Mouse (Mus musculus) neural tube, embryonic 11.5 days (tissue): ENCODE results near the gene Lingo2. TPM values are rescaled to one million over a fixed set of nuclear protein-coding genes. Genes with fewer than 3 reads are reported as not detected.

ENCODE experiments used
- ATAC-seq: fragments of 200-750 bp; cut with Nextera tagmentation; 2 replicates; pipeline ENCODE4 v1.8.0; 2017; ENCODE audit warnings: moderate number of reproducible peaks, mild to moderate bottlenecking, moderate TSS enrichment, moderate library complexity; ENCODE audit not compliant: insufficient read depth, low FRiP score, low TSS enrichment
- DNase-seq: peaks from one replicate; pipeline ENCODE4 v3.0.0-alpha.2; 2015; ENCODE audit warnings: low spot score
- H3K27ac ChIP-seq: fragments of 300-500 bp; sonication (generic); 2 replicates; pipeline ENCODE4 v1.5.1; 2014; ENCODE audit warnings: low read depth, mild to moderate bottlenecking, low read length
- H3K27me3 ChIP-seq: fragments of 300-500 bp; sonication (generic); 2 replicates; pipeline ENCODE4 v1.6.1; 2014; ENCODE audit warnings: mild to moderate bottlenecking, low read length, mixed read lengths; ENCODE audit not compliant: control insufficient read depth, insufficient read depth
- H3K36me3 ChIP-seq: fragments of 300-500 bp; sonication (generic); 2 replicates; pipeline ENCODE4 v1.6.1; 2014; ENCODE audit warnings: mild to moderate bottlenecking, low read length, moderate library complexity, mixed read lengths; ENCODE audit not compliant: control insufficient read depth, insufficient read depth
- H3K4me1 ChIP-seq: fragments of 300-500 bp; sonication (generic); 2 replicates; pipeline ENCODE4 v1.6.1; 2014; ENCODE audit warnings: low read length, mixed read lengths; ENCODE audit not compliant: control insufficient read depth, insufficient read depth
- H3K4me2 ChIP-seq: fragments of 300-500 bp; sonication (generic); 2 replicates; pipeline ENCODE4 v1.6.1; 2014; ENCODE audit warnings: low read depth, mild to moderate bottlenecking, moderate library complexity
- H3K4me3 ChIP-seq: fragments of 300-500 bp; sonication (generic); 2 replicates; pipeline ENCODE4 v1.5.1; 2014; ENCODE audit warnings: low read depth, low read length
- H3K9ac ChIP-seq: fragments of 300-500 bp; sonication (generic); 2 replicates; pipeline ENCODE4 v1.6.1; 2014; ENCODE audit warnings: mild to moderate bottlenecking, low read length
- H3K9me3 ChIP-seq: fragments of 300-500 bp; sonication (generic); 2 replicates; pipeline ENCODE4 v1.6.1; 2016; ENCODE audit warnings: low read length; ENCODE audit not compliant: control insufficient read depth
- WGBS: fragments of 180-500 bp; shearing (Covaris S2); extraction: QIAGEN DNeasy Blood & Tissue Kit; methylation state at CpG from one replicate; pipeline ENCODE4 v1.1.7; 2014; 5-methylcytosine and 5-hydroxymethylcytosine counted together
- polyA plus RNA-seq: library from polyadenylated mRNA; unstranded; fragments of >200 nt; fragmentation: Nextera tagmentation; extraction: Ambion mirVana; gene quantifications from 2 replicates; pipeline ENCODE4 v1.2.1, GENCODE M21; 2014

Lingo2 gene
- polyA plus RNA-seq, 1 experiment from 2014 or later = 2.5 TPM

DNA sequence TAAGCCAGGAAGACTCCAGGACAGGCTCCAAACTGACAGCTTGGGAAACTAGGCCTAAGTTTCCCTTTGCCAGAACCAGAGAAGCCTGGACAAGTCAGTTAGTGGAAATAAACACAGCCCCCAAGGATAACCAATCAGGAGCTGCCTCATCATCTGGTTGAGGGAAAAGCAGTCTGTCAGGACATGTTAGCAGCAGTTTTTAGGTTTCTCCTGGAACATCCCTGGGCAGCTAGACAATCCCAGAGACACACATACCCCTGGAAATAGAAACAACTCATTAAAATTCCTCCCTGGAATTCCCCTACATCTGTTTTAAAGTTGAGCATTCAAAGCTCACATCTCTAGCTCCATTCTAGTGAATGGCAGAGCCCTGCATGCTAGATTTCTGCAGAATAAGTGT lies 76.8 kb downstream of the Lingo2 start:
- H3K4me1 ChIP-seq = no peaks in the 10 kb centered on the region
- ATAC-seq = no peak
- H3K36me3 ChIP-seq = no peaks in the 10 kb centered on the region
- H3K4me3 ChIP-seq = no peak overlapping the region
- H3K9ac ChIP-seq = no peak overlapping the region
- H3K9me3 ChIP-seq = no peaks in the 10 kb centered on the region
- no peak for DNase-seq
- no peak overlapping the region for H3K27ac ChIP-seq
- no peaks in the 10 kb centered on the region for H3K27me3 ChIP-seq
- no peak overlapping the region for H3K4me2 ChIP-seq

DNA sequence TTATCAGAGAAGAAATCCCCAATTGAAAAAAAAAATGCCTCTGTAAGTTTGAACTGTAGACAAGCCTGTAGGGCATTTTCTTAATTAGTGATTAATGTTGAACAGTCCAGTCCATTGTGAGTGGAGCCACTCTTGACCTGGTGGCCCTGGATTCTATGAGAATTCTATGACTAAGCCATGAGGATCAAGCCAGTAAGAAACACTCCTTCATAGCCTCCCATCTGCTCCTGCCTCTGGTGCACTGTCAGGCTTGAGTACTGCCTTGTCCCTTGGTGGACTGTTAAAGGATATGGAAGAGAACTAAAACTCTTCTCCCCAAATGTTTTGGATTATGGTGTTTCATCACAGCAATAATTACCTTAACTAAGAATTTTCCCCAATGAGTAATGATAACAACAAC lies 126.6 kb downstream of the Lingo2 start:
- Histone ChIP-seq H3K4me2 (no peak overlapping the region), H3K27me3 (no peaks in the 10 kb centered on the region), H3K9me3 (no peaks in the 10 kb centered on the region), H3K9ac (no peak overlapping the region), H3K36me3 (no peaks in the 10 kb centered on the region), H3K27ac (no peak overlapping the region), H3K4me3 (no peak overlapping the region), H3K4me1 (no peaks in the 10 kb centered on the region)
- no peak for DNase-seq
- ATAC-seq = no peak

DNA sequence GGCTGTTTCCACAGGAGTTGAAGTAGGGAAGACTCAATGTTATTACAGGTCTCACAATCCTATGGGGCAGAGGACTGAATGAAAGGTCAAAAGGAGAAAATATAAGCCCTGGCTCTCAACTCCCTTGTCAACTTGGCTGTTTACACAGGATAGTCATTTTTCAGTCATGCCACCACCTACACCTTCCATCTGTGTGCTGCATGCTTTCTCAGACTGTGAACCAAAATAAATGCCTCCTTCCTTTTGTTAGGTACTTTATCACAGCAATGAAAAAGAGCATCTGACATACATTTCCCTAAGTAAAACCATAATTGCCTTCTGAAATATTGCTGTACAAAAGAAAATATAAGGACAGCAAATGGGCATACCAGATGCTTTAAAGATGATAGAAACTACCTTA lies 129.6 kb downstream of the Lingo2 start:
- H3K27me3 ChIP-seq = no peaks in the 10 kb centered on the region
- no peaks in the 10 kb centered on the region for H3K9me3 ChIP-seq
- no peak overlapping the region for H3K9ac ChIP-seq
- H3K27ac ChIP-seq = no peak overlapping the region
- H3K4me3 ChIP-seq = no peak overlapping the region
- no peaks in the 10 kb centered on the region for H3K36me3 ChIP-seq
- ATAC-seq = no peak
- H3K4me1 ChIP-seq = no peaks in the 10 kb centered on the region
- no peak overlapping the region for H3K4me2 ChIP-seq
- no peak for DNase-seq

DNA sequence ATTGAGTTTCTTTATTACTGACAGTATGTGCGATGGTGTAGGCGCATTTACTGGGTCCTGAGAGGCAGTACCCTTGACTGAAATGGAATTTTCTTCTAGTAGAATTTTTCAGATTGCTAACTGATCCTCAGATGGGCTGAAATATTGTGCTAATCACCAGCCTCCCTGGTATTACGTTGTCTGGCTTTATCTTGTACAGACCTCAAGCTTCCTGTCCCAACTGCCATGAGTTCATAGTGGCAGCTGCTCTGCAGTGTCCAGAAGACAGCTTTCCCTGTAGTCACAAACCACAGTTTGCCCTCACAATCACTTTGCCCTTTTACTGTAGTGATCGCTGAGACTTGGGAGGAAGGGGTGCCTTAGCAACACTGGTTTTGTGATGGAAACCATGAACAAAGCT lies 176.5 kb downstream of the Lingo2 start:
- ATAC-seq = no peak
- Histone ChIP-seq H3K4me1 (no peaks in the 10 kb centered on the region), H3K9ac (no peak overlapping the region), H3K4me2 (no peak overlapping the region), H3K27me3 (no peaks in the 10 kb centered on the region), H3K36me3 (no peaks in the 10 kb centered on the region), H3K9me3 (no peaks in the 10 kb centered on the region), H3K4me3 (no peak overlapping the region), H3K27ac (no peak overlapping the region)
- DNase-seq = no peak
- WGBS = 88% methylated on average over 4 of the region's 4 CpGs

DNA sequence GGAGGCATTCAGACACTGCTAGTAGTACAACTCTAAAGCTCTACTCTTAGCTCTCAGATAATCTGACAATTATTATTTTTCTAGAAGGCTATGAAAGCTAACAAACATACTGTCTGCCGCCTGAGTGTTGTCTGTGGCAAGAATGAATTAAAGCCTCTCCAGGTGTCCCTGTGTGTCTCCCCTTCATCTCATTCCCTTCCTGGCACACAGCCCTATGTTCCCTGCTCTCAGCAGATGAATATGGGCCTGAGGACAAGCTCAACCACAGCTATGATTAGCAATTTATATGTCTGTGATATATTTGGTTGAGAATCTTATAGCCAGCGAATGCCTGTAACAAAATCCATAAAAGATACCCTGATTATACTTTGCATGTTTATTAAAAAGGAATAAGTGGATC lies 220.9 kb downstream of the Lingo2 start:
- Histone ChIP-seq H3K27me3 (no peaks in the 10 kb centered on the region), H3K27ac (no peak overlapping the region), H3K4me2 (no peak overlapping the region), H3K4me1 (no peaks in the 10 kb centered on the region), H3K36me3 (no peaks in the 10 kb centered on the region), H3K9ac (no peak overlapping the region), H3K4me3 (no peak overlapping the region), H3K9me3 (no peaks in the 10 kb centered on the region)
- DNase-seq (no peak), ATAC-seq (no peak)
- 72% methylated on average over 2 of the region's 2 CpGs for WGBS

DNA sequence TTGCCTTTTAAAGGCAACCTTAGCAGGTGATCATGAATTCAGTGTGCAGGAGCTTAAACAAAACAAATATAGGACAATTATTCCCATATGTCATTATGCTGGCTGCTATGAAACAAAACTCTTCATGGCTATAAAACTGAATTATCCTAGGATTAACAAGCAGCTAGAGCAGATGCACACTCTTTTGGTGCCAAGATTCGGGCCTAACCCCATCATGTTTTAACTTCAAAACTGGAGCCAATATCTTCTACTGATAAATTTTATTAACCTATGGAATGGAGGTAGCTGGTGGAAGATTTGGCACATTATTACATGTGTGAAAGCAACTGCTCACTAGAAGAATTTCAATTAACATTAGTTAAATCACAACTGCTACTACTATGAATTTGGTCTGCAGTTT lies 235.1 kb downstream of the Lingo2 start:
- no peaks in the 10 kb centered on the region for H3K27me3 ChIP-seq
- H3K27ac ChIP-seq = no peak overlapping the region
- DNase-seq = no peak
- H3K36me3 ChIP-seq = no peaks in the 10 kb centered on the region
- no peak for ATAC-seq
- H3K9me3 ChIP-seq = no peaks in the 10 kb centered on the region
- H3K4me3 ChIP-seq = no peak overlapping the region
- H3K4me1 ChIP-seq = no peaks in the 10 kb centered on the region
- H3K4me2 ChIP-seq = no peak overlapping the region
- no peak overlapping the region for H3K9ac ChIP-seq
- 92% methylated on average over 1 of the region's 1 CpGs for WGBS

DNA sequence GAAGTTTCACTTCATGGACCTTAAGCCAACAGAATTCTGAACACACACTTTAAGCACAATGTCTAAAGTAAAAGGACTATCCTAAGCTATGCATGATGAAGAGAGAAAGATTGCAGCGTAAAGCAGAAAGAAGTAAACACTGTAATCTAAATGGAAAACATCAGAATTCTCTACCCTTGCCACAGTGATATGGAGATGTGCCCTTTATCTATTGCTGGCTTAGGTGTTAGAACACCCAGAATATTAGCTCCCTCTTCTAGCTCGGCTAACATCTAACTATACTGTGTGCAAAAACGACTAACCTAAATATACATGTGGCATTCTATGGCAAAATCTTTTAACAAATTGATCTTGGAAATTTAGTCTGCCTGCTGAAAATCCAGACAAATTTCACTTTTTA lies 252.7 kb downstream of the Lingo2 start:
- Histone ChIP-seq H3K9me3 (no peaks in the 10 kb centered on the region), H3K9ac (no peak overlapping the region), H3K4me2 (no peak overlapping the region), H3K4me1 (no peaks in the 10 kb centered on the region), H3K36me3 (no peaks in the 10 kb centered on the region), H3K27ac (no peak overlapping the region), H3K27me3 (no peaks in the 10 kb centered on the region), H3K4me3 (no peak overlapping the region)
- DNase-seq (no peak), ATAC-seq (no peak)
- WGBS = 85% methylated on average over 3 of the region's 3 CpGs

DNA sequence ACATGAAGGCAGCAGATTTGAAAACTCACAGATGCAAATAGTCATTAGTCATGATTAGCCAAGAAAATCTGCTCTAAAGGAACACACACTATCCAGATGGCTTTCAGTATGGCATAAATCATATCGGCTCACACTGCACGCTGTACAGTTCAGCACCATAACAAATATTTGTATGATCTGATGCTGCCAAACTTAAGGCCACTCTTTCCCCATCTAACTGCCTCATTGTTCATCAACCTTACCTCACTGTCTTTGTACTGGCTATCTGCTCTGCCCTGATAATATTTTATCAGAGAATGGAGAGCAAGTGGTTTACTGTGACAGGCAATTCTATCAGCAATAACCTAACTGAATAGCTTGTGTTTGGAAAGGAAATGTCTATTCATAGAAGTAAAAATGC lies 254.7 kb downstream of the Lingo2 start:
- Histone ChIP-seq H3K27me3 (no peaks in the 10 kb centered on the region), H3K4me3 (no peak overlapping the region), H3K9me3 (no peaks in the 10 kb centered on the region), H3K27ac (no peak overlapping the region), H3K4me2 (no peak overlapping the region), H3K4me1 (no peaks in the 10 kb centered on the region), H3K36me3 (no peaks in the 10 kb centered on the region), H3K9ac (no peak overlapping the region)
- ATAC-seq = no peak
- no peak for DNase-seq
- 90% methylated on average over 2 of the region's 2 CpGs for WGBS

DNA sequence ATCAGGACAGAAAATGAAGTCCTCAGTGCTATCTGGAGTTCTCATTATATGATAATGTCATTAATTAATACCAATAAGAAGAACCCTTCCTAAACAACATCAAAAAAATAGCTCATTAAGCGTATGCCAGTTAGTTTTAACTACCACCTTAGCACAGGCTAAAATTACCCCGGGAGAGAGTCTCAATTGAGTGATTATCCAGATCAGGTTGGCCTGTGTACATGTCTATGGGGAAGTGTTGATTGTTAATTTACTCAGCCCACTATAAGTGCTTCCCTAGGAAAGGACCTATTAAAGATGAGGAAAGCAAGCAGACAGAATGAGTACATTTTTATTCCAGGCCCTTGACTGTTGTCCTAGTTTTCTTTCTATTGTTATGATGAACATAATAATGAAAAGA lies 291.6 kb downstream of the Lingo2 start:
- ATAC-seq (no peak), DNase-seq (no peak)
- no peaks in the 10 kb centered on the region for H3K36me3 ChIP-seq
- no peak overlapping the region for H3K27ac ChIP-seq
- H3K4me3 ChIP-seq = no peak overlapping the region
- H3K9me3 ChIP-seq = no peaks in the 10 kb centered on the region
- no peaks in the 10 kb centered on the region for H3K4me1 ChIP-seq
- H3K9ac ChIP-seq = no peak overlapping the region
- no peak overlapping the region for H3K4me2 ChIP-seq
- no peaks in the 10 kb centered on the region for H3K27me3 ChIP-seq
- WGBS = 84% methylated on average over 2 of the region's 2 CpGs

DNA sequence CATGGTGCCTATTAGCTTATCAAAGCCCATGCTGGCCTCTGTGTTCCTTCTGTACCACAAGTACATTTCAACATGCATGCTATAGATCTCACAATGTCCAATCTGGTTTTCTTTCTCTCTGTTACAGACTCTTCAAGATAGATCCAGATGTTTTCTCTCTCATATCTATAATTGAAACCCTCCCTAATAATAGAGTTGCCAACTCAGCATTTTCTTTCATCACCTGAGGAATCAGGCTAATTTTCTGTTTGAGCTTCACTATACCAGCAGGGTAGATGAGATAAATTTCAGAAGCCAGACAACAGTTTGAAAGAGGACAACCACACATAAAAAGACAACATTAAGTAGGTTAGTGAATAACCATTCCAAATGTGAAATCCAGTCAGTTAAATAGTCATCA lies 303.8 kb downstream of the Lingo2 start:
- Histone ChIP-seq H3K4me2 (no peak overlapping the region), H3K9me3 (no peaks in the 10 kb centered on the region), H3K27ac (no peak overlapping the region), H3K4me3 (no peak overlapping the region), H3K36me3 (no peaks in the 10 kb centered on the region), H3K4me1 (no peaks in the 10 kb centered on the region), H3K27me3 (no peaks in the 10 kb centered on the region), H3K9ac (no peak overlapping the region)
- DNase-seq = no peak
- no peak for ATAC-seq
